Mouse (Mus musculus) neural tube, embryonic 12.5 days (tissue): ENCODE measurements around the gene Cep112. TPM values are rescaled to one million over a fixed set of nuclear protein-coding genes. Genes with fewer than 3 reads are reported as not detected.

Experiments
- ATAC-seq: fragments of 200-750 bp; cut with Nextera tagmentation; 2 replicates; pipeline ENCODE4 v1.8.0; 2017; ENCODE audit warnings: low read depth, mild to moderate bottlenecking, moderate TSS enrichment, moderate library complexity; ENCODE audit not compliant: low FRiP score
- H3K27ac ChIP-seq: fragments of 300-500 bp; sonication (generic); 2 replicates; pipeline ENCODE4 v1.5.1; 2016
- H3K27me3 ChIP-seq: fragments of 300-500 bp; sonication (generic); replicated peaks from 2 replicates; pipeline ENCODE4 v1.6.1; 2016; ENCODE audit warnings: mild to moderate bottlenecking
- H3K36me3 ChIP-seq: fragments of 300-500 bp; sonication (generic); 2 replicates; pipeline ENCODE4 v1.6.1; 2016; ENCODE audit warnings: mild to moderate bottlenecking
- H3K4me1 ChIP-seq: fragments of 300-500 bp; sonication (generic); 2 replicates; pipeline ENCODE4 v1.6.1; 2016
- H3K4me2 ChIP-seq: fragments of 300-500 bp; sonication (generic); replicated peaks from 2 replicates; pipeline ENCODE4 v1.6.1; 2016; ENCODE audit warnings: mild to moderate bottlenecking
- H3K4me3 ChIP-seq: fragments of 300-500 bp; sonication (generic); 2 replicates; pipeline ENCODE4 v1.5.1; 2016
- H3K9ac ChIP-seq: fragments of 300-500 bp; sonication (generic); 2 replicates; pipeline ENCODE4 v1.6.1; 2016; ENCODE audit warnings: mild to moderate bottlenecking
- H3K9me3 ChIP-seq: fragments of 300-500 bp; sonication (generic); 2 replicates; pipeline ENCODE4 v1.6.1; 2016; ENCODE audit warnings: mild to moderate bottlenecking
- WGBS: fragments of 180-500 bp; shearing (Covaris S2); methylation state at CpG from one replicate; pipeline ENCODE4 v1.1.7; 2016; 5-methylcytosine and 5-hydroxymethylcytosine counted together
- polyA plus RNA-seq: library from polyadenylated mRNA; unstranded; fragments of >200 nt; fragmentation: Nextera tagmentation; extraction: Ambion mirVana; gene quantifications from 2 replicates; pipeline ENCODE4 v1.2.1, GENCODE M21; 2016

Cep112 gene
- polyA plus RNA-seq, 1 experiment from 2014 or later, result 10.7 TPM

DNA sequence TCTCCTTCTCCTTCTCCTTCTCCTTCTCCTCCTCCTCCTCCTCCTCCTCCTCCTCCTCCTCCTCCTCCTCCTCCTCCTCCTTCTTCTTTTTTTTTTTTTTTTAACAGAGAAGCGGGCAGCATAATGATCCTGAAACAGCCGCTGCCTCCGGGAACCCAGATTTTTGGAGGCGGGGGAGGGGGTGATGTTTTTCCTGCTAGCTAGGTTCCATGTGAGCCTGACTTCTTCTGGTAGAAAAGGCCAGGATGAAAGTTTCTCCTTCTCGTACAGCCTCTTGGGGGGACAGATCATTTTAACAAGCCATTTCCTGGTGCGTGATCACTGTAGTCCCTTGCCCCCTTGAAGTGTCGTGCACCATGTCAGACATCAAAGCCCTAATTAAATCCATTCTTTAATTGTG lies 467.4 kb downstream of the Cep112 start:
- Histone ChIP-seq H3K27me3 (no peaks in the 10 kb centered on the region), H3K27ac (no peak overlapping the region), H3K9me3 (no peaks in the 10 kb centered on the region), H3K4me2 (peak overlapping the region; percentile 32), H3K36me3 (no peaks in the 10 kb centered on the region), H3K4me3 (no peak overlapping the region), H3K4me1 (peaks cover 36% of the 10 kb centered on the region), H3K9ac (no peak overlapping the region)
- ATAC-seq, result no peak
- WGBS, result 4% methylated on average over 7 of the region's 7 CpGs

DNA sequence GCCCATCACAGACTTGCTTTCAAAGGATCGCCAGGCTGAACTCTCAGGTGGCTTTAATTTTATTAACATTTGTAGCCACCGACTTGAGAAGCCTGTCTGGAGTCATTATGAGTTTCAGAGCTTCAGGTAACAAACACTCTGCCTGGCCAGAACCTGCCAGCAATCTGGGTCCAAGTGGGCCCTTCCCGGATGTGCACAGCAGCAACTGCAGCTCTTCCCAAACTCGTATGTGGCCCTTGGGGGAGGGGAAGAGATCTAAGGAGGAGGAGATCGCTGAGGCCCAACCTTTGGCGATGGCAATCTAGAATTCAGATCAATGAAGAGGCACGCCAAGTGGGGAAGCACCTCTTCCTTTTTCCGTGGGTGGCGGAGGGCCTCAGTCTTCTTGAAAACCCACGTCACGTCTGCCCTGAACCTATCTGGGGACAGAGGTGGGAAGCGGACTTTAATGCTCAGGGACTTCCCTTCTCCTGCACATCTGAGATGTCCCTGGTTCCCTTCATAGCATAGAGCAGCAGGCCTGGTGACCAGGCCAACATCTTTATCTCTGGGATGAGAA lies 468.3 kb downstream of the Cep112 start:
- Histone ChIP-seq H3K9ac (no peak overlapping the region), H3K4me1 (peaks cover 36% of the 10 kb centered on the region), H3K36me3 (no peaks in the 10 kb centered on the region), H3K27me3 (no peaks in the 10 kb centered on the region), H3K27ac (no peak overlapping the region), H3K4me2 (no peak overlapping the region; the same call in 1 of the 2 replicates), H3K4me3 (no peak overlapping the region), H3K9me3 (no peaks in the 10 kb centered on the region)
- WGBS, result 24% methylated on average over 12 of the region's 12 CpGs
- ATAC-seq, result no peak

DNA sequence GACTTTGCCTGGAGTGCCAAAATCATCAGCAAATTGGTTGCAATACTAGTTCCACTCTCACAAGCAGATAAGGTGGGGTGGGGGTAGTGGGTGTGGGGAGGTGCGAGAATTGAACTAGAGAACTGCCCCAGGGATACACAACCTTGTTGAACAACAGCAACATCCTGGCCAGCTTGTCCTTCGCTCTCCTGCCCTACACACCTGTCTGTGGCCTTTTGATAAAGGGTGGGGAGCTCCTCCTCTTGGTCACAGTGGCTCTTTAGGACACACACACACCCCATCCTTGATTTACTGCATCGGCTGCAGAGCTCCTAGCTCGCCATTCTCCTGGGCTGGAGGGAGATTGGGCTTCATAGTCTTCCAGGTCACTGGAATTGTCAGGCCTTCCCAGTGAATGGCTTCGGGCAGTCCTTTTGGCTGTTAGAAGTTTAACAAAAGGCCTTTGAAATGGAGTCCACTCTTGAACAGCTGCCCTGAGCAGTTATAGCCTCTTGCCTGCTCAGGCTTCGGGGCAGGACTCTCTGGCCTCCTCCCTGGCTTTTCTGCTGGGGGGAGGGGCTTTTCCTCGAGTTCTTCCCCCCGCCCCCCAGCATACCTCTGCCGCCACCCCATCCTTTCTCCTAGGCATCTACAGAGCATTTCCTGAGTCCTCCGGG lies 469.0 kb downstream of the Cep112 start:
- Histone ChIP-seq H3K27ac (no peak overlapping the region), H3K9me3 (no peaks in the 10 kb centered on the region), H3K27me3 (no peaks in the 10 kb centered on the region), H3K36me3 (no peaks in the 10 kb centered on the region), H3K4me2 (no peak overlapping the region), H3K9ac (no peak overlapping the region), H3K4me3 (no peak overlapping the region), H3K4me1 (peaks cover 36% of the 10 kb centered on the region)
- no peak for ATAC-seq
- 10% methylated on average over 10 of the region's 10 CpGs for WGBS

DNA sequence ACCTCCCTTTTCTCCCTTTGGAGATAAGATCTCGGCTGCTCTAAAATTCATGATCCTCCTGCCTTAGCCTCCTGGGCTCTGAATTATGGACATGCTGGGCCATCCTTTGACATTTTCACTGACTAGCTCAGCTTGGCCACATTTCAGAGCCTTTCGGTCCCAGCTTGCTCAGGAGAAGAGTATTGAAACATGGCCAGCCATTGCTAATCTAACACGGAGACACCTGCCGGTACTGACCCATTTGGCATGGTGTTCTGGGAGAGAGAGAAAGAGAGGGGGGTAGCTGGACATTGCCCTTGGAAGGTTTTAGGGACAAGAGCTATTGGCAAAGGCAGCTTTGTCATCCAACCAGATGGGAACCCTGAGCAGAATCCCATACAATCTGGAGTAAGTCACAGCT lies 472.0 kb downstream of the Cep112 start:
- Histone ChIP-seq H3K27me3 (no peaks in the 10 kb centered on the region), H3K9me3 (no peaks in the 10 kb centered on the region), H3K4me3 (no peak overlapping the region), H3K4me2 (no peak overlapping the region), H3K9ac (no peak overlapping the region), H3K36me3 (no peaks in the 10 kb centered on the region), H3K4me1 (peaks cover 16% of the 10 kb centered on the region), H3K27ac (no peak overlapping the region)
- no peak for ATAC-seq
- 82% methylated on average over 4 of the region's 4 CpGs for WGBS

DNA sequence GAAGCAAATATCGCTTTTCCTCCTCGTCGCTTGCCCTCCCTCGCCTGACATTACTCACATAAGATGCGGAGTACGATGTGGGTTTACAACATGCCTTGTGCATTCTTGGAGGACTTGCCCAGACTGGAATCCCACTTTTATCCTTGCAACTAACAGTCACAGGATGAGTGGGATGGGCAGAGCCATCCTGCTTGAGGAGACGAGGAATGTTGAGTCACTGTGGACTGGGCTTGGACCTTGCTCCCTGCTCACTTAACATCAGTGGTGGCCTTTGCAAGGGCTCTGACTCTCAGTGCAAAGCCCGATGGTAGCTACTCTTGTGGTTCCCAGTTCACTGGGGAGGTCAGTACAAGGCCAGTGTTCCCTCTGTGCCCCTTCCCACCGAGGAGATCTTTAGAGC lies 473.1 kb downstream of the Cep112 start:
- ATAC-seq, result no peak
- Histone ChIP-seq H3K36me3 (no peaks in the 10 kb centered on the region), H3K4me1 (peaks cover 16% of the 10 kb centered on the region), H3K9ac (no peak overlapping the region), H3K27ac (no peak overlapping the region), H3K4me2 (no peak overlapping the region), H3K27me3 (no peaks in the 10 kb centered on the region), H3K9me3 (no peaks in the 10 kb centered on the region), H3K4me3 (no peak overlapping the region)
- WGBS, result 72% methylated on average over 9 of the region's 9 CpGs

DNA sequence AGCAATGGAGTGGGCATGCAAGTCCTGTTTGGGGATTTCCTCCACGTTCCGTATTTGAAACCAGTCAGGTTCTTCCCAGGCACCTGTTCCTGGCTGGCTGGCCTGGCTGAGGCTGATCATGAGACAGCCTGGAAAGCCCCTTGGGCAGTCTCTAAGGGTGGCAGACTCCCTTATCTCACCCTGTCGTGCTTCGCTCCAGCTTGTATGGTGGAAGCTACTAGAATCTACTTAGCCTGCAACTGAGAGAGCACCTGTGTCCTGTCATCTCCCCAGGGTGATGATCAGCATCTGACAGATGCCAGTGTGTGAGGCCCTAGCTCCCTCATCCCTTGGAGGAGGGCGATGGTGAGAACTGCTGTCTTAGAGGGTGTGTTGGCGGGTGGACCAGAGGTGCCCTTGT lies 473.5 kb downstream of the Cep112 start:
- Histone ChIP-seq H3K27ac (no peak overlapping the region), H3K9ac (no peak overlapping the region), H3K9me3 (no peaks in the 10 kb centered on the region), H3K4me3 (no peak overlapping the region), H3K4me1 (peaks cover 12% of the 10 kb centered on the region), H3K27me3 (no peaks in the 10 kb centered on the region), H3K4me2 (no peak overlapping the region), H3K36me3 (no peaks in the 10 kb centered on the region)
- no peak for ATAC-seq
- WGBS, result 85% methylated on average over 6 of the region's 6 CpGs

DNA sequence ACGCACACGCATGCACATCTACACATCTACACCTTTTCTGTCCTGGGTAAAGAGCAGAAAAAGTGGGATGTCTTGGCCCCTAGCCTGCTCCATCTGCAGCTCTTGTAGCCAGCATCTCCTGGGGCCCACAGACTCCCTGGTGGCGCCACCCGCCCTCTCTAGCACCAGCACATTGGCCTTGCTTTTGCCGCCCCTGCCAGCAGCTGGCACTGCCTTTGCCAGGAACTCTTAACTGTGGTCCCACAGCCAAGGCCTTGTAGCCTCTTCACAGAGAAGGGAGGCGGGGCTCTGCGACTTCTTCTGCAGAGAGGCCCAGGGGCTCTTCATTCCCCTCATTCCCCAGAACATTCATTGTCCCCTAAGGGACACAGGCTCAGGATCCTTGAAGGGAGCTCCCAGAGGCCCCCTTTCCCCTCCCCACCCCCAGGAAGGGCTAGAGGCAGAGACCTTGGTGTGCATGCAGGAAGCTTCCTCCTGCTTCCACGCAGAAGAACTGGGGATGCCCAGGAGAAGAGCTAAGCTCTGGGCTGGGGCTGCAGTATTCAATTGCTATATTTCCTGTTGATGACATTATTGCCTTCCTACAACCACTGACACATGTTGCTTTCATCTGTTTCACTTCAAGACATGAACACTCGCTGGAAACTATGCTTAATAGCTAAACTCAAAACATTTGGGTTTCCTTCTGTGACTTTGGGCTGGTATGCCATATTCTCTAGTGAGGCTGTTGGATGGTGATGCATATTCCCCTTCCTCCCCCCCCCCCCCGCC lies 475.9 kb downstream of the Cep112 start:
- WGBS, result 73% methylated on average over 10 of the region's 10 CpGs
- Histone ChIP-seq H3K27me3 (no peaks in the 10 kb centered on the region), H3K4me3 (no peak overlapping the region), H3K4me1 (no peaks in the 10 kb centered on the region), H3K27ac (no peak overlapping the region), H3K9me3 (no peaks in the 10 kb centered on the region), H3K4me2 (no peak overlapping the region), H3K9ac (no peak overlapping the region), H3K36me3 (no peaks in the 10 kb centered on the region)
- no peak for ATAC-seq

DNA sequence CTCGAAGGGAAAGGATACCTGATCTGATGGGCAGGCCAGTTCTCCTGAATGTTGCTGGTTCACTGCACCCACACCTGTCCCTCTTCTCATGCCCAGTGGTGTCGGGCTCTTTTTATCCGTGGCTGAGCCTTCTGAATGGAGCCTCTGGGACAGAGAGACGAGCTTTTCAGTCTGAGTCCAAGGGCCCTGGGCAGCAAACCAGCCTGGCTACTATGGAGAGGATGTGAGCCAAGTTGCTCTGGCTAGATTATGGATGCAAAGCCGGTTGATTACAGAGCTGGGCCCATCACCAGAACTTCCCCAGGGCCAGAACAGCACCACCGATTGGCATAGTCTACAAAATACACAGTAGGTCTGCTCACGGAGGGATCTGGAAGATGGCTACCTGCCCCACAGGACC lies 476.7 kb downstream of the Cep112 start:
- ATAC-seq, result no peak
- H3K27me3 ChIP-seq, result no peaks in the 10 kb centered on the region
- no peak overlapping the region for H3K9ac ChIP-seq
- H3K36me3 ChIP-seq, result no peaks in the 10 kb centered on the region
- no peak overlapping the region for H3K27ac ChIP-seq
- H3K4me3 ChIP-seq, result no peak overlapping the region
- H3K4me2 ChIP-seq, result no peak overlapping the region
- WGBS, result 70% methylated on average over 7 of the region's 7 CpGs
- no peaks in the 10 kb centered on the region for H3K4me1 ChIP-seq
- H3K9me3 ChIP-seq, result no peaks in the 10 kb centered on the region

DNA sequence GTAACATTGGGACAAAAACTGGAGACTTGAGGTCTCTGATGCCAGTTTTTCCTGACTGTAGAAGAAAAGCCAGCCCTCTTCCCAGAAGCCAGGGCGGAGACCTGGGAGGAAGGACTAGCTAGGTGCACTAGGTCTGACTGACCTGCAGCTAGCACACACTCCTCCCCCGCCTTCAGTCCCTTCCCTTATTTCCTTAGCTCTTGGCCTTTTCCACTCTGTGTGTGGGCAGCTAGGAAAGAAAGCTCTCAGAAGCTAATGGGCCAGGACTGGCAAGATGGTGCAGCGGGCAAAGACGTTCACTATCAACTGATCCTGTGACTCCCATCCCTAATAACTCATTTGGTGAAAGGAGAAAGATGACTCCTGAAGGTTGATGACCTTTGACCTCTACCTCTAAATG lies 477.3 kb downstream of the Cep112 start:
- Histone ChIP-seq H3K4me3 (no peak overlapping the region), H3K36me3 (no peaks in the 10 kb centered on the region), H3K4me1 (0 out of 2 replicates have a peak, but pooled peaks cover 6% of the 10 kb centered on the region), H3K9me3 (no peaks in the 10 kb centered on the region), H3K27ac (no peak overlapping the region), H3K4me2 (no peak overlapping the region), H3K9ac (no peak overlapping the region), H3K27me3 (no peaks in the 10 kb centered on the region)
- 82% methylated on average over 4 of the region's 4 CpGs for WGBS
- ATAC-seq, result no peak

DNA sequence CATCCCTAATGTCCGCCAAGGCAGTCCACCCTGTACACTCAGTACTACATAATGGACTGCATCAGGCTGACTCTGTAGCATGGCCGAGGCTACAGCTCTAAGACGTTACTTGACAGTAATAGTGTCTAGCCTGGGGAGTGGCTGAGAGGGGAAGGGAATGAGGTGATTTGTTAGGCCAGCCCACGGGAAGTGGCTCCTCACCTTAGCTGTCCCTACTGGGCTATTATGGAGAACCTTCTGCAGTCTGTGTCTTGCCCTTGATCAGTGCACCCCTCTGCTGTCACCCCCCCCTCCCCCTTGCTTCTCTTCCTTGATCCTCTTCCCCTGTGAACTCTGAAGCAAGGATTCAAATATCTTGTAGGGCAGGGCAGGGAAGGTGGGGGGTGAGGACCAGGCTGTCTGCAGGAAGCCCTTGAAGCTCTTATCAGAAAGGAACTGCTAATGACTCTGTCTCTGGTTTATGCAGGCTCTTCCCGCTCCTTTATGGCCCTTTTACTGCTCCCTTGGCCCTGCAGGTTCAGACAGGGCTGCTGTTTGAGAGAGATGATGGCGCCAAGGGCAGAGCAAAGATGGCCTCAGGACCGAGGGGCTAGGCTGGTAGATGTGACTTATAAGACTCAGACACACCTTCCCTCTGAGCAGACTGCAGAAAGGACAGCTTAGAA lies 481.7 kb downstream of the Cep112 start:
- no peak for ATAC-seq
- H3K4me3 ChIP-seq, result no peak overlapping the region
- H3K4me1 ChIP-seq, result peaks cover 15% of the 10 kb centered on the region; the same call in 1 of the 2 replicates
- no peak overlapping the region for H3K4me2 ChIP-seq
- 36% methylated on average over 7 of the region's 7 CpGs for WGBS
- no peaks in the 10 kb centered on the region for H3K36me3 ChIP-seq
- no peak overlapping the region for H3K27ac ChIP-seq
- peaks cover 6% of the 10 kb centered on the region; the same call in 1 of the 2 replicates for H3K27me3 ChIP-seq
- H3K9me3 ChIP-seq, result no peaks in the 10 kb centered on the region
- H3K9ac ChIP-seq, result no peak overlapping the region

DNA sequence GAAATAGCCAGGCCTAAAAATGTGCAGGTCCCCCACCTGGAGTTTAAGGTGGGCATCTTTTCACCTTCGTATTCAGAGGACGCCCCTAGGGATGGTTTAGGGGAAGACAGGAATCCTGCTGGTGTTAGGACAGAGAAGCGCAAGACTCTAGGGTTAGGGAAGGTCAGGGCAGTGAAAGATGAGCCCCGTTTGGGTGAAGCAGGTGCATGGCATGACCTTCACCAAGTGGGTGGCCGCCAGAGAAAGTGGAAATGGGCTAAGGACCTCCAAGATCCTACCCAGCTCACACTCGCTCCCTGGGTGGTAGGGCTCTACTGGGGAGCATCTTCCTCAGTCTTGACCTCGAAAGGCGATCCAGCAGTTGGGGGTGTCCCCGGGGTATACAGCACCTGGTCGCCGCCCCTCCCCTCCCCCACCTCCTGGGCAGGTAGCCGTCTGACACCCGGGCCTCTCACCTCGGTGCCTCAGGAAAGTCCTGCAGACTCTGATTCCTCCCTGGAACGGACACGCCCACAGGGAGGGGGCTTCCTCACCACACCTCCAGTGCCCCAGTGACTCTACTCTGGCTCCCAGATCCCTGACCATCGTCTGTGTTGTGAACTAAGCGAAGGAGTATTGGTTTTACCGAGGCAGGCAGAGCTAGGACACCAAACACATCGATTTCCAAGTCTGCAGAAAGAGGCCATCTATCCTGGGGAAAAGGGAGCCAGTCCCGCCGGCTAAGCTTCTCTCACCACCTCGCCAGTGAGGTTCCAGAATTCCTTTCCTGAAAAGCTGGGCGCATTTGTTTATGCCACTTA lies 484.6 kb downstream of the Cep112 start:
- Histone ChIP-seq H3K4me3 (peak overlapping the region; percentile 7; the same call in 1 of the 2 replicates), H3K4me2 (peak overlapping the region; percentile 48), H3K36me3 (no peaks in the 10 kb centered on the region), H3K9ac (no peak overlapping the region), H3K4me1 (peaks cover 15% of the 10 kb centered on the region; the same call in 1 of the 2 replicates), H3K27me3 (peaks cover 6% of the 10 kb centered on the region; the same call in 1 of the 2 replicates), H3K9me3 (no peaks in the 10 kb centered on the region), H3K27ac (no peak overlapping the region)
- WGBS, result 11% methylated on average over 24 of the region's 24 CpGs
- ATAC-seq, result no peak
